Mouse (Mus musculus) testis, adult 2 months (tissue): Measurements from ENCODE around the gene Cbl.

Source experiments
- CTCF ChIP-seq: fragments of 200-500 bp; IDR thresholded peaks from 2 replicates; pipeline ENCODE4 v1.5.1; 2012; ENCODE audit warnings: low read depth, mild to moderate bottlenecking, inconsistent platforms, low read length, moderate library complexity; ENCODE audit not compliant: control insufficient read depth, insufficient read depth, insufficient replicate concordance
- POLR2A ChIP-seq: fragments of 200-500 bp; IDR thresholded peaks from 2 replicates; pipeline ENCODE4 v1.6.1; 2012; ENCODE audit warnings: low read depth, mild to moderate bottlenecking, inconsistent platforms, low read length, moderate library complexity; ENCODE audit not compliant: control insufficient read depth

- TF ChIP-seq POLR2A = no peak
- no peak for TF ChIP-seq CTCF
Observed at GRCm38 (mm10) chr9:44114453-44114852, 119.4 kb downstream of the Cbl start.
